Mouse (Mus musculus) C2C12 (cell line): ENCODE data around the gene Papln. TPM values are rescaled to one million over a fixed set of nuclear protein-coding genes. Genes with fewer than 3 reads are reported as not detected.

ENCODE experiments used
- H3K27me3 ChIP-seq: one replicate; pipeline ENCODE4 v1.6.1; 2011; ENCODE audit not compliant: control insufficient read depth, insufficient read depth, insufficient read length
- H3K36me3 ChIP-seq: one replicate; pipeline ENCODE4 v1.6.1; 2011; ENCODE audit not compliant: control insufficient read depth, insufficient read depth
- H3K4me3 ChIP-seq: one replicate; pipeline ENCODE4 v1.5.1; 2011; ENCODE audit warnings: mild to moderate bottlenecking, control low read depth; ENCODE audit not compliant: poor library complexity, insufficient read depth, severe bottlenecking
- H3K79me2 ChIP-seq: one replicate; pipeline ENCODE4 v1.6.1; 2011; ENCODE audit not compliant: control insufficient read depth, insufficient read depth
- H3K79me3 ChIP-seq: one replicate; pipeline ENCODE4 v1.6.1; 2011; ENCODE audit warnings: low read depth, control low read depth
- H3ac ChIP-seq: one replicate; pipeline ENCODE3; 2011; ENCODE audit warnings: low read depth; ENCODE audit not compliant: control insufficient read depth, insufficient read length
- CEBPB ChIP-seq: IDR thresholded peaks from one replicate; pipeline ENCODE4 v1.6.1; 2011; ENCODE audit warnings: low read depth, mild to moderate bottlenecking, control low read depth, moderate library complexity
- CTCF ChIP-seq: IDR thresholded peaks from one replicate; pipeline ENCODE4 v1.5.1; 2011; ENCODE audit not compliant: control insufficient read depth, insufficient read depth, insufficient read length
- FOSL1 ChIP-seq: IDR thresholded peaks from one replicate; pipeline ENCODE4 v1.8.0; 2011; ENCODE audit warnings: mild to moderate bottlenecking, low read length; ENCODE audit not compliant: poor library complexity, insufficient read depth, severe bottlenecking
- MAX ChIP-seq: IDR thresholded peaks from one replicate; pipeline ENCODE4 v1.6.1; 2011; ENCODE audit warnings: mild to moderate bottlenecking, control low read depth
- MYOD1 ChIP-seq: IDR thresholded peaks from one replicate; pipeline ENCODE4 v1.6.1; 2011; ENCODE audit warnings: low read depth; ENCODE audit not compliant: control insufficient read depth, insufficient read length
- MYOG ChIP-seq: IDR thresholded peaks from one replicate; pipeline ENCODE4 v1.6.1; 2011; ENCODE audit not compliant: control insufficient read depth, insufficient read length; ENCODE audit errors: extremely low read depth
- USF1 ChIP-seq: IDR thresholded peaks from one replicate; pipeline ENCODE4 v1.6.1; 2011; ENCODE audit warnings: low read depth, mild to moderate bottlenecking, control low read depth, moderate library complexity
- polyA plus RNA-seq: library from polyadenylated mRNA; unstranded; fragments of >200 nt; fragmentation: generic; extraction: Trizol; gene quantifications from one replicate; pipeline ENCODE4 v1.2.1, GENCODE M21; 2012; ENCODE audit warnings: missing spikeins

The Papln gene
- polyA plus RNA-seq, 1 experiment = not detected

DNA sequence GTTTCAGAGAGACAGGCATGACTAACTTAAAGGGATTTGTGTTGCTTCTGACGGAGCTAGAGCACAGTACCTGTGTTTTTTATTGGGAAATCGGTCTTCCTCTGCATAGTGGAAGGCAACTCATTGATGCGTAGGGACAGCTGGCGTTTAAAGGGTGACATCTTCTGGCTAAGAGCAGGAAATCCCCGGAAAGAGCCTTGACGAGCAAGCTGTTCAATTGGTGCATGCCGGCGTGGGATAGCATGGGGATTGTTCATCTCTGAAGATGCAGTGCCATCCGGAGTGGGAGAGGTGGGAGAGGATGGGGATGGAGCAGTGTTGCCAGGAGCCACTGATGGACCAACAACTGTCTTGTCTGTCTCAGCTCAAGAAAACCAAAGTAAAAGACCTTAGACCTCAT lies 37.5 kb downstream of the Papln start:
- Histone ChIP-seq H3K4me3 (no peak overlapping the region), H3K27me3 (no peaks in the 10 kb centered on the region), H3ac (no peak overlapping the region), H3K79me3 (no peaks in the 10 kb centered on the region), H3K79me2 (no peaks in the 10 kb centered on the region), H3K36me3 (peaks cover 33% of the 10 kb centered on the region)
- TF ChIP-seq MYOG = no peak
- TF ChIP-seq CTCF = no peak
- TF ChIP-seq CEBPB = no peak
- TF ChIP-seq FOSL1 = no peak
- no peak for TF ChIP-seq MYOD1
- TF ChIP-seq USF1 = no peak
- TF ChIP-seq MAX = no peak

DNA sequence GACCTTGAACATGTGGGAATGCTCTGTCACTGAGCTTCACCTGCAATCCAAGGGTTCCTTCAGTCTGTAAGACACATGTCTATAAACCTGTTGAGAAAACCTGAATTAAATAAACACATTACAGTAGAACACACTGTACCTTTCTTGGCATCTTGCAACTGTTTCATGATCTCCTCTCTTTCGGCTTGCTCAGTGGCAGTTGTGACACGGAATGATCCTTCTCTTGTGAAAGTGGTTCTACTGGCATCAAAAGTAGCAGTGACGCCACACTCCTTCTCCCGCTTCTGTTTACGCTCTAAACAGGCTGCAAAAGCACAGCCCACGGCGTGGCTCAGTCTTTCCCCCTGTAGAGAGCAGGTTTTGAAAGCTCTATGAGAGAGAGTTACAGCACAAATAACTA lies 40.2 kb downstream of the Papln start:
- H3K27me3 ChIP-seq = no peaks in the 10 kb centered on the region
- TF ChIP-seq MAX (no peak), MYOD1 (no peak)
- H3ac ChIP-seq = no peak overlapping the region
- no peak overlapping the region for H3K4me3 ChIP-seq
- peaks cover 50% of the 10 kb centered on the region for H3K36me3 ChIP-seq
- H3K79me2 ChIP-seq = no peaks in the 10 kb centered on the region
- H3K79me3 ChIP-seq = no peaks in the 10 kb centered on the region

DNA sequence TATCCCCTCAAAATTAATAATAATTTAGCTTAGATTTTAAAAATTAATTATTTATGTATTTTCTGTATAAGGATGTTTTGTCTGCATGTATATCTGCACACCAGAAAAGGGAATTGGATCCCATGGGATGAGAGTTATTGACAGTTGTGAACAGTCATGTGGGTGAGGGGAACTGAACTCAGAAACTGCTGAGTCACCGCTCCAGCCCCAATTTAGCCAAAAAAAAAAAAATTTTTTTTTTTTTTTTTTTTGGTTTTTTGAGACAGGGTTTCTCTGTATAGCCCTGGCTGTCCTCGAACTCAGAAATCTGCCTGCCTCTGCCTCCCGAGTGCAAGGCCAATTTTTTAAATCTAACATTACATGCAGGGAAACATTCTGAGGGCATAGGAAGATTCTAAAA lies 48.5 kb downstream of the Papln start:
- TF ChIP-seq USF1 (no peak), FOSL1 (no peak), MYOG (no peak), CTCF (no peak), CEBPB (no peak), MYOD1 (no peak), MAX (no peak)

DNA sequence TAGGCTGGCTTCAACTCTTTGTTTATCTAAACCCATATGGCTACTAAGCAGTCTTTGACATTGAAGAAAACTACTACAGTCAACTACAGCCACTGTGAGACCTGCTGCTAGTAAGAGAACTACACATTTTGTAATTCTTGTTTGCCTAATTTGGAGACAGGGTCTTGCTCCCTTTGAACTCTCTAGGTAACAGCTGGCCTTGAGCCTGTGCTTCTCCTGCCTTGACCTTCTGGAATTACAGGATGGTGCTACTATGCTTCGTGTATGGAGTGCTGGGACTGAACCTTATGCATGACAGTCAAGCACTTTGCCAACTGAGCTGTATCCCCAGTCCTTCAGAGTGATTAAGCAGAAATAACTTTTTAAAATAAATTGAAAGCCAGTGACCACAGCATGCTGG lies 53.2 kb downstream of the Papln start:
- no peaks in the 10 kb centered on the region for H3K79me3 ChIP-seq
- H3K36me3 ChIP-seq = no peaks in the 10 kb centered on the region
- no peaks in the 10 kb centered on the region for H3K79me2 ChIP-seq
- H3K27me3 ChIP-seq = no peaks in the 10 kb centered on the region
- no peak overlapping the region for H3K4me3 ChIP-seq
- no peak overlapping the region for H3ac ChIP-seq
- TF ChIP-seq CEBPB (no peak), FOSL1 (no peak), MYOG (no peak), CTCF (no peak), USF1 (no peak), MAX (no peak), MYOD1 (no peak)

More for the DNA sequence above, 48.5 kb downstream of the Papln start:
- Histone ChIP-seq H3K79me3 (no peaks in the 10 kb centered on the region), H3K36me3 (peaks cover 13% of the 10 kb centered on the region), H3K27me3 (no peaks in the 10 kb centered on the region), H3K79me2 (no peaks in the 10 kb centered on the region), H3ac (no peak overlapping the region), H3K4me3 (no peak overlapping the region)

DNA sequence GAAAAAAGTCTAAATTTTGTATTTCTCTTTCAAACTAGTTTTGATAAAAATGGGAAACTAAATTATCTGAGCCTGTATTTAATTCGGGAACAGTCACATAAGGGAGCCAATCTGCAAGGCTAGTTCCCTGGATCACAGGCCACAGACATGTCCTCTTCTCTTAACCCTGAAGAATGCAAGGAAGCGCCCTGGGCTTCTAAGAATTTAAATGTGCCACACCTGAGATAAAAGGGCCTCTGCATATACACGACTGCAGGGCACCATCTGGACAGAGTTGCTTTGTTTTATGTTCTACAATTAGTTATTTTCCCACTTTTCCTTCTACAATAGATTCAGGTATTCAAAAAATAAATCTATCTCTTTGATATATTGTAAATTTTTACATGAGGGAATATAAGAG lies 67.0 kb downstream of the Papln start:
- TF ChIP-seq MYOG (no peak), CTCF (no peak), FOSL1 (no peak), MYOD1 (no peak), MAX (no peak), USF1 (no peak), CEBPB (no peak)
- Histone ChIP-seq H3K4me3 (no peak overlapping the region), H3K36me3 (no peaks in the 10 kb centered on the region), H3ac (no peak overlapping the region), H3K79me2 (no peaks in the 10 kb centered on the region), H3K27me3 (no peaks in the 10 kb centered on the region), H3K79me3 (no peaks in the 10 kb centered on the region)

DNA sequence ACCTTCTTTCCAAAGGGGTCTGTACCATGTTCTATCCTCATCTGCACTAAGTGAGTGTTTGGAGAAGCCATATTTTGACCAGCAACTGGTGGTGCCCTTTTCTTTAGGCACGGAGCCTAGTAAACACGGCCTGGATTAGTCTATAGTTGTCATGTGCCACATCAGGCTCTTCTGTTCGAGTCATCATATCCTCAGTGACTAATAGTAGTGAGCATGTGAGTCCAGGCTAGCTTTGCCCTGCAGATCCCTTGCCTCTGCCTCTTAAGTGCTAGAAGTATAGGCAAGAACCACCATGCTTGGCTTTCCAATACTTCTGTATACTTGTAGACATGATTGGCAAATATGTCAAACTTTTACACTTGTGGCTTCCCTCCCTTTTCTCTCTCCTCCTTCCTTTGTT lies 70.5 kb downstream of the Papln start:
- H3K36me3 ChIP-seq = peaks cover 5% of the 10 kb centered on the region
- H3K79me2 ChIP-seq = no peaks in the 10 kb centered on the region
- no peak overlapping the region for H3K4me3 ChIP-seq
- no peaks in the 10 kb centered on the region for H3K27me3 ChIP-seq
- TF ChIP-seq MYOD1 = no peak
- H3K79me3 ChIP-seq = no peaks in the 10 kb centered on the region
- H3ac ChIP-seq = no peak overlapping the region
